In genomic region chr3:28485716-28486115, GRCm38 (mm10) we compare ENCODE assay signal across 15 mouse cellular contexts.
A peak's percentile ranks its signal among the peaks of the same experiment; 100 is the strongest.
DNase-seq lines count a peak whose midpoint lies in the region; ATAC-seq and TF ChIP-seq lines count a peak whose summit lies in the region.
"Had no signal": no experiment of that assay in that cellular context is flagged by ENCODE, and none has a peak within 500 bp of the region (broad histone marks: within the 10 kb centered on the region; RNA-seq: fewer than 3 reads in every experiment).

No protein-coding gene starts in this region.

- peak; percentile 23 for ATAC-seq in Patski
- peak; percentile 75 for ATAC-seq in heart, embryonic 16.5 days (replicated peaks; ENCODE audit: extremely low read depth, insufficient read depth, low FRiP score)
- ATAC-seq: forebrain, postnatal 0 days had no signal

- no peak overlapping the region for H3K4me3 ChIP-seq in heart, embryonic 16.5 days (ENCODE audit: low read length)
- H3K4me3 ChIP-seq: hindbrain, embryonic 13.5 days; limb, embryonic 13.5 days; megakaryocyte, embryonic 14.5 days had no signal

- H3K27me3 ChIP-seq in Patski = no peaks in the 10 kb centered on the region
- H3K27me3 ChIP-seq in heart, embryonic 16.5 days (ENCODE audit: control insufficient read depth, insufficient read depth, low read length) = no peaks in the 10 kb centered on the region
- H3K27me3 ChIP-seq: hindbrain, embryonic 13.5 days; megakaryocyte, embryonic 14.5 days had no signal

- intact Hi-C loops in gastrocnemius, postnatal 14 days (cut with DNase I; ENCODE audit: low total_unique reads) = no loop called here

- POLR2A ChIA-PET in Patski (lab: Charles Lee) = no interaction called here

- H3K9ac ChIP-seq in heart, embryonic 16.5 days (ENCODE audit: low read length) = peak overlapping the region; percentile 33; the same call in 1 of the 2 replicates
- H3K9ac ChIP-seq: forebrain, postnatal 0 days; hindbrain, embryonic 13.5 days; limb, embryonic 13.5 days had no signal

- no peak for TF ChIP-seq CTCF in Patski (IDR thresholded peaks at IDR 0.05)

- CTCF ChIA-PET in Patski (lab: Charles Lee) = no interaction called here

- peaks cover 6% of the 10 kb centered on the region for H3K9me3 ChIP-seq in heart, embryonic 16.5 days (replicated peaks; ENCODE audit: control insufficient read depth, low read length)
- H3K9me3 ChIP-seq: megakaryocyte, embryonic 14.5 days had no signal

- 23% methylated on average over 7 of the region's 7 CpGs for WGBS in heart, embryonic 16.5 days

- peak overlapping the region; percentile 23; the same call in 1 of the 2 replicates for H3K4me2 ChIP-seq in heart, embryonic 16.5 days (ENCODE audit: low read depth, low read length)
- H3K4me2 ChIP-seq: hindbrain, embryonic 13.5 days; limb, embryonic 13.5 days had no signal

- H3K27ac ChIP-seq in heart, embryonic 16.5 days (ENCODE audit: low read length) = peak overlapping the region; percentile 84
- H3K27ac ChIP-seq: hindbrain, embryonic 13.5 days; limb, embryonic 13.5 days had no signal

- peaks cover 5% of the 10 kb centered on the region; the same call in 1 of the 2 replicates for H3K36me3 ChIP-seq in heart, embryonic 16.5 days (ENCODE audit: control insufficient read depth, insufficient read depth)
- H3K36me3 ChIP-seq: limb, embryonic 13.5 days had no signal

- peak; percentile 18 for DNase-seq in embryo, embryonic 10 days (ENCODE audit: low spot score)
- no peak for DNase-seq in embryo, embryonic 11 days
- DNase-seq in Patski (ENCODE audit: low read depth, low spot score) = peak; percentile 41
- peak; percentile 31 for DNase-seq in gastrocnemius, postnatal 14 days
- no peak for DNase-seq in kidney, adult 9 months
- no peak for DNase-seq in spleen, postnatal 36 days (ENCODE audit: low spot score in 2 of 2)
- DNase-seq in urinary bladder, postnatal 36 days (ENCODE audit: low spot score in 2 of 2) = no peak
- DNase-seq: forebrain, postnatal 0 days; kidney, adult 8-10 months; lung, adult 2 months; thymus, adult 18-20 months had no signal

- in situ Hi-C loops in Patski (cut with MboI; ENCODE audit: low pct_unique_long_range_greater_than_20kb) = no loop called here

- peaks cover 10% of the 10 kb centered on the region for H3K4me1 ChIP-seq in heart, embryonic 16.5 days (ENCODE audit: control insufficient read depth, insufficient read depth, low read length)
- H3K4me1 ChIP-seq: limb, embryonic 13.5 days had no signal

Comparison
In these comparisons a context has a peak if more than half of its experiments do, and no peak if none do; other contexts are left out.
1. DNase-seq: peak in embryo, embryonic 10 days (single experiment), Patski (single experiment) and gastrocnemius, postnatal 14 days (single experiment); none in embryo, embryonic 11 days (single experiment), kidney, adult 9 months (single experiment), spleen, postnatal 36 days (0 of 2) and urinary bladder, postnatal 36 days (0 of 2).